Mouse (Mus musculus) G1E (cell line): ENCODE measurements around the gene Fap.

ENCODE experiments used
- CTCF ChIP-seq: IDR thresholded peaks from 2 replicates; pipeline ENCODE4 v1.5.1; 2012; ENCODE audit warnings: low read depth, low read length, inconsistent platforms, mixed read lengths
- POLR2AphosphoS5 ChIP-seq: IDR thresholded peaks from 2 replicates; pipeline ENCODE4 v1.6.1; 2012; ENCODE audit warnings: low read depth, low read length, inconsistent platforms; ENCODE audit not compliant: insufficient replicate concordance

- TF ChIP-seq CTCF (no peak), POLR2AphosphoS5 (no peak)
Observed at GRCm38 (mm10) chr2:62548104-62548503, 25.8 kb downstream of the Fap start.
